Mouse (Mus musculus) erythroblast, embryonic 14.5 days (primary cell): Measurements from ENCODE around the gene Lamc1.

ENCODE experiments used
- GATA1 ChIP-seq: IDR thresholded peaks from 2 replicates; pipeline ENCODE4 v1.6.1; 2012; ENCODE audit warnings: low read length, inconsistent platforms, mixed read lengths
- TAL1 ChIP-seq: IDR thresholded peaks from 3 replicates; pipeline ENCODE4 v1.6.1; 2012; ENCODE audit warnings: low read length, inconsistent platforms, mixed read lengths

DNA sequence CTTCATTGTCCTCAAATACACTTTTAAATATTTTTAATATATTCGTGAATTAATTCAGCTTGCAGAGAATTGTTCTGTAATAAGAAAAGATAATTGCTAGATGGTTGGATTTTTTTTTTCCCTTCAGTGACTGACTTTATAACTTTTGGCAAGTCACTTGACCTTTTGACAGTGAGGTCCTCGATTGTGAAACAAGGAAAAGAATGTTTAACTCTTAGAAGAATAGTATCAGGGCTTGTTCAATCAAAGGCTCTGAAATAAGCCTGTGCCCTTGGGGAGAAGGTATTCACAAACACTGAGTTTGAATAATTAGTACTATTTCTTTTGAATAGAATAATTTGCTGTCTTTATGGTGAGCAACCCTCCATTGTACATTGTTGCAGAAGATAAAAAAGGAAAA, 21.9 kb upstream of the Lamc1 start:
- no peak for TF ChIP-seq TAL1
- no peak for TF ChIP-seq GATA1
